Mouse (Mus musculus) embryonic stem cell, embryonic (primary cell): ENCODE measurements around the gene Gm6040.

Experiments used
- CTCF ChIA-PET, 4 experiments: fragments of 300-600 bp in 2 of 4; fragments of 350-600 bp in 2 of 4; sonication (Branson Sonifier 250); formaldehyde crosslinking; loops; one replicate each; lab custom pipeline; 2022; ENCODE audit warnings: inconsistent platforms in 2 of 4; lab: Charles Lee
- POLR2A ChIA-PET, 4 experiments: fragments of 300-600 bp in 2 of 4; fragments of 350-600 bp in 2 of 4; sonication (Branson Sonifier 250); formaldehyde crosslinking; loops; one replicate each; lab custom pipeline; 2022; ENCODE audit warnings: antibody characterized with exemption in 4 of 4, inconsistent platforms in 1 of 4; lab: Charles Lee

Gm6040 gene

GRCm38 (mm10) chr8:20921971-20922370, at the start of gene Gm6040:
Gene Gm6040, minus strand, starts transcription at chr8:20922071.
- ChIA-PET CTCF (interaction anchor here in 1 of 4 experiments (0.5 kb wide), 1 partner anchor 1622 kb away, joined by 4 read pairs; no protein-coding TSS in a partner anchor), POLR2A (no interaction called here)

- POLR2A ChIA-PET: no interaction called here
- CTCF ChIA-PET: interaction anchor here in 1 of 4 experiments (0.5 kb wide), 1 partner anchor 8 kb away, joined by 3 read pairs; no protein-coding TSS in a partner anchor
These were observed 42.7 kb upstream of the Gm6040 start for GRCm38 (mm10) chr8:20964531-20964930.

DNA sequence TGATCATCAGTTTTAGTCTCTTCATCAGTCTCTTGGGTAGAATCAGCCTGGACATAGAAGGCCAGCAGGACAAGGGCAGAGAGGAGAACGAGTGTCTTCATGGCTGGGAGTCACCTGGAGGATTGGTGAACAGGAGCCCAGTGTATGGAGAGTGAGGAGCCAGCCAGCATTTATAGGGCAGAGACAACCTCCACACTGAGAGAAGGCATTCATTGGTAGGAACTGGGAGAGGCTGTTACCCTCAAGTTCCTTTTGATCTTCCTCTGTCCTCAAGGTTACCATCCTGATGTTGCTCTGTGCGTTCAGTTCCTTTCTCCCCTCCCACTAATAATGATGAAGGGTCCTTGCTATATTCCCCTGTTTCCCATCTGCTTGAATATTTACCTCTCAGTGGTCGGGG, 22.7 kb upstream of the Gm6040 start, which contains the start of gene AY761185:
Gene AY761185 (minus strand): TSS at position 101 of the 400 bp plus-strand sequence.
- POLR2A ChIA-PET: no interaction called here
- CTCF ChIA-PET: no interaction called here

- POLR2A ChIA-PET: no interaction called here
- CTCF ChIA-PET: no interaction called here
These were observed 9.6 kb downstream of the Gm6040 start for GRCm38 (mm10) chr8:20912288-20912687.

DNA sequence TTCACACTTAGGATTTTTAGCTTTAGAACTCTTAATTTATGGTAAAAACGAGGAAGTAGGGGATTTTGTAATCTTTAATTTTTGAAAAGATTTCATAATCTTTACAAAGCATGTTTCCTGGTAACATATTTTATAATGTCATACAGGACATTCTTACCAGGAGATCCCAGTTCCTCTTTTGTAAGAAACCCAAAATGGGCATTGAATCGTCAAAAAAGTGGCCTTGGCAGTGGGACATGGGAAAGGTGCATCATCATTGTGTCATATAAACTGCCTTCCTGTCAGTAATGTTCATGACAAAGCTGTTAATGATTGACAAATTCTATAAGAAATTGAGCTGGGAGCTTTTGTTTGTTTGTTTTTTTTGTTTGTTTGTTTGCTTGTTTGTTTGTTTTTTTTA, 13.6 kb downstream of the Gm6040 start:
- CTCF ChIA-PET: no interaction called here
- POLR2A ChIA-PET: no interaction called here

DNA sequence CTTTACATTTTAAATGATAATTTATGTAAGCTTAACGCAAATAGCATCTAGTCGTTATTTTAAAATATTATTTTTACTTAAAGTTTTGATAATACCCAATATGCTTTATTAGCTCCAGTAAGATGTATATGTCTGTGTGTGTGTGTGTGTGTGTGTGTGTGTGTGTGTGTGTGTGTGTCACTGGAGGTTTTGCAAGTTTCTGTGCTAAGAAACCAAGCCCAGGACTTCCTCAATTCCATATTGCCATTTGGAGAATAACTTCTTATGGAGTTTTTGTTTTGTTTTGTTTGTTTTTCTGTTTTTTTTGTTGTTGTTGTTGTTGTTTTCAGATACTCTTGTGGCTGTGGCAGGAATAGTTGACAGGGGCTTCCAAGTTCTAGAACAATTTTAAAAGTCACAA, 14.8 kb downstream of the Gm6040 start:
- ChIA-PET CTCF (no interaction called here), POLR2A (no interaction called here)

DNA sequence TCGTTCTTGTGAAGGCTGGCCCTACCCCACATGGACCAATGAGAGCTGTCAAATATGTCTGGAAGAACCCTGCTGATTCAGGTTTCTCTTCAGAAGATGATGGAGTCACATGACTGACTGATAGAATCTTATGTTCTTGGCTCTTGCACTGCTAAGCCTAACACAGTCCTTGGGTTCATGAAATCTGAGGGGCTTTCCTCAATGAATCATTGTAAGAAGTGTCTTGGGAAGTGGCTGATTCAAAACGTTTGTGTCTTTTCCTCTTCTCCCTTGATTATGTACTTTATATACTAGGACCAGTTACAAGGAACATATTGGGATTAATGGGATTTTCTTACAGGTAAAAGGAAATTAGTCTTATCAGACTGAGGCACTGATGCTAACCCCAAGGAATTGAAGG, 19.3 kb downstream of the Gm6040 start, which contains the start of gene Gm15056:
Gene Gm15056 (minus strand): TSS at position 101 of the 400 bp plus-strand sequence.
- CTCF ChIA-PET: no interaction called here
- POLR2A ChIA-PET: no interaction called here

DNA sequence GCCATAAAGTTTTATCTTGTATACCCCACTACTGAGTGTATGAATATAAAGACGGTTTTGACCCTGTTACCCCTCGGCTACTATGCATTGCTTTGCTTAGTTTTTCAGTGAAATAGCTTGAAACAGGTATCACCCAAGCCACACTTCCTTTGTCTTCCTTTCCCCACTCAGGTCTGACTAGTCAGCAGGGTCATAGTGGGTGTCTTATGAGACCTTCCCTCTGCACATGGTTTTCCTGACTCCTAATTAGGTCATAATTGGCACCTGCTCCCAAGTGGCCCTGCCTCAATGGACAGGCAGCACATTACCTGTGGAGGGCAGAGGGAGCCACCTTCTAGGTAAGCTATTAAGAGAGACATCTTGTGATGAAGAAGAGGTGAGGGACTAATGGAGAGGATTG, 29.5 kb downstream of the Gm6040 start, which contains the start of gene Defb33:
Gene Defb33 (plus strand): TSS at position 301 of the 400 bp plus-strand sequence.
- CTCF ChIA-PET: no interaction called here
- POLR2A ChIA-PET: no interaction called here

GRCm38 (mm10) chr8:20874608-20875007, 47.3 kb downstream of the Gm6040 start:
- POLR2A ChIA-PET: interaction anchor here in 1 of 4 experiments (0.5 kb wide), 1 partner anchor 24 kb away, joined by 5 read pairs; no protein-coding TSS in a partner anchor
- CTCF ChIA-PET: no interaction called here
